Comparison of ENCODE assay signal across 26 mouse cellular contexts in the genomic region with DNA sequence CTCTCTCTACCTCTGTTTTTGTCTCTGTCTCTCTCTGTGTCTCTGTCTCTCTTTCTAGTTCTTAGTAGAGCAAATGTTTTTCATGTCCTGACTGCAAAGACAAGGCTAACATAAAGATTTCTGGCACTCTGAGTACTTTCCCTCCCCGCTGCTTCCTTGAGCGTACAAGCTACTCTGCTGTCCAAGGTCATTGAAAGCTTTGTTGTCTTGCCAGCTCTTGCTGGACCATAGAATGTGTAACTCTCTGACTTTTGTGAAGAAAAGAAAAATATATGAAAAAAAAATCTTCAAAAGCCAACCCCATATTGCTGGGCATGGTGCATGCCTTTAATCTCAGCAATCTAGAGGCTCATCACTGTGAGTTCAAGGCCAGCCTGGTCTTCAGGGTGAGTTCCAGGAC. TPM values are rescaled to one million over a fixed set of nuclear protein-coding genes. Genes with fewer than 3 reads are reported as not detected.
DNase-seq lines count a peak whose midpoint lies in the region; ATAC-seq and TF ChIP-seq lines count a peak whose summit lies in the region.
"Had no signal": no experiment of that assay in that cellular context is flagged by ENCODE, and none has a peak within 500 bp of the region (broad histone marks: within the 10 kb centered on the region; RNA-seq: fewer than 3 reads in every experiment).

No protein-coding gene starts in this region.

- no peak overlapping the region for H3K4me2 ChIP-seq in hindbrain, postnatal 0 days (ENCODE audit: low read depth, low read length)
- no peak overlapping the region for H3K4me2 ChIP-seq in lung, embryonic 16.5 days (ENCODE audit: low read depth, low read length)
- H3K4me2 ChIP-seq: embryonic facial prominence, embryonic 12.5 days; forebrain, embryonic 15.5 days; heart, embryonic 13.5 days; intestine, embryonic 15.5 days; limb, embryonic 13.5 days; liver, embryonic 11.5 days; midbrain, embryonic 13.5 days had no signal

- TF ChIP-seq CTCF in hindbrain, postnatal 0 days (IDR thresholded peaks at IDR 0.05; ENCODE audit: low read depth): no peak

- H3K4me3 ChIP-seq in hindbrain, postnatal 0 days (ENCODE audit: low read length): no peak overlapping the region
- no peak overlapping the region for H3K4me3 ChIP-seq in hindbrain, embryonic 10.5 days
- H3K4me3 ChIP-seq in lung, embryonic 16.5 days (ENCODE audit: low read length): no peak overlapping the region
- H3K4me3 ChIP-seq: embryonic facial prominence, embryonic 12.5 days; forebrain, embryonic 10.5 days; forebrain, embryonic 15.5 days; heart, embryonic 13.5 days; intestine, embryonic 15.5 days; layer of hippocampus, adult 2 months; limb, embryonic 13.5 days; midbrain, embryonic 13.5 days had no signal

- no peak overlapping the region for H3K9ac ChIP-seq in hindbrain, postnatal 0 days (replicated peaks; ENCODE audit: low read length)
- H3K9ac ChIP-seq in lung, embryonic 16.5 days (ENCODE audit: low read length): no peak overlapping the region
- H3K9ac ChIP-seq: embryonic facial prominence, embryonic 12.5 days; forebrain, embryonic 15.5 days; heart, embryonic 13.5 days; intestine, embryonic 15.5 days; limb, embryonic 13.5 days; midbrain, embryonic 13.5 days had no signal

- no peaks in the 10 kb centered on the region for H3K36me3 ChIP-seq in hindbrain, postnatal 0 days (ENCODE audit: insufficient read depth, low read length)
- H3K36me3 ChIP-seq in hindbrain, embryonic 10.5 days: no peaks in the 10 kb centered on the region
- no peaks in the 10 kb centered on the region for H3K36me3 ChIP-seq in lung, embryonic 16.5 days (ENCODE audit: control insufficient read depth, insufficient read depth, low read length)
- H3K36me3 ChIP-seq: embryonic facial prominence, embryonic 12.5 days; forebrain, embryonic 10.5 days; forebrain, embryonic 15.5 days; heart, embryonic 13.5 days; intestine, embryonic 15.5 days; limb, embryonic 13.5 days; midbrain, embryonic 13.5 days had no signal

- no peaks in the 10 kb centered on the region for H3K4me1 ChIP-seq in hindbrain, postnatal 0 days (ENCODE audit: insufficient read depth, low read length)
- 0 out of 2 replicates have a peak, but pooled peaks cover 4% of the 10 kb centered on the region for H3K4me1 ChIP-seq in hindbrain, embryonic 10.5 days (replicated peaks)
- H3K4me1 ChIP-seq in lung, embryonic 16.5 days (replicated peaks; ENCODE audit: control insufficient read depth, insufficient read depth, low read length): no peaks in the 10 kb centered on the region
- H3K4me1 ChIP-seq: embryonic facial prominence, embryonic 12.5 days; forebrain, embryonic 10.5 days; forebrain, embryonic 15.5 days; heart, embryonic 13.5 days; intestine, embryonic 15.5 days; limb, embryonic 13.5 days had no signal

- DNase-seq in hindbrain, postnatal 0 days (ENCODE audit: low spot score): peak; percentile 22
- no peak for DNase-seq in hindbrain, embryonic 10.5 days (ENCODE audit: low spot score)
- no peak for DNase-seq in lung, postnatal 4 days
- DNase-seq in adrenal gland, adult 8-10 months: peak; percentile 75
- peak; percentile 33 for DNase-seq in adrenal gland, postnatal 25 days
- no peak for DNase-seq in frontal cortex, postnatal 10 days (ENCODE audit: low spot score in 2 of 2)
- DNase-seq in cerebellum, postnatal 25 days: no peak
- DNase-seq: cerebellum, adult 8-10 months; cerebellum, postnatal 36 days; heart, postnatal 10 days; kidney, adult 2 months; kidney, postnatal 10 days; spleen, adult 18-20 months; thymus, postnatal 4 days had no signal

- H3K9me3 ChIP-seq in hindbrain, postnatal 0 days (ENCODE audit: low read length): no peaks in the 10 kb centered on the region
- H3K9me3 ChIP-seq in hindbrain, embryonic 10.5 days: no peaks in the 10 kb centered on the region
- no peaks in the 10 kb centered on the region for H3K9me3 ChIP-seq in lung, embryonic 16.5 days (ENCODE audit: control insufficient read depth, low read length)
- H3K9me3 ChIP-seq: embryonic facial prominence, embryonic 12.5 days; forebrain, embryonic 10.5 days; forebrain, embryonic 15.5 days; heart, embryonic 13.5 days; intestine, embryonic 15.5 days; limb, embryonic 13.5 days; midbrain, embryonic 13.5 days had no signal

- no peak for ATAC-seq in hindbrain, postnatal 0 days
- ATAC-seq in lung, embryonic 16.5 days (ENCODE audit: low read depth): peak; percentile 82
- ATAC-seq: CD4-positive, CD25-positive, alpha-beta regulatory T cell, adult 4 months; forebrain, embryonic 15.5 days; hindbrain, embryonic 16.5 days; intestine, embryonic 15.5 days; midbrain, embryonic 13.5 days had no signal

- no peak overlapping the region for H3K27ac ChIP-seq in hindbrain, postnatal 0 days
- no peak overlapping the region for H3K27ac ChIP-seq in hindbrain, embryonic 10.5 days
- no peak overlapping the region; the same call in 1 of the 2 replicates for H3K27ac ChIP-seq in lung, embryonic 16.5 days (ENCODE audit: low read length)
- H3K27ac ChIP-seq: embryonic facial prominence, embryonic 12.5 days; forebrain, embryonic 10.5 days; forebrain, embryonic 15.5 days; heart, embryonic 13.5 days; intestine, embryonic 15.5 days; layer of hippocampus, adult 2 months; limb, embryonic 13.5 days; midbrain, embryonic 13.5 days had no signal

- WGBS in hindbrain, postnatal 0 days: 52% methylated on average over 2 of the region's 2 CpGs
- WGBS in hindbrain, embryonic 10.5 days: 93% methylated on average over 2 of the region's 2 CpGs
- WGBS in lung, embryonic 16.5 days: 41% methylated on average over 2 of the region's 2 CpGs

- no peaks in the 10 kb centered on the region for H3K27me3 ChIP-seq in hindbrain, postnatal 0 days (ENCODE audit: insufficient read depth, low read length)
- H3K27me3 ChIP-seq in hindbrain, embryonic 10.5 days (ENCODE audit: insufficient read depth, poor library complexity, severe bottlenecking): no peaks in the 10 kb centered on the region
- no peaks in the 10 kb centered on the region for H3K27me3 ChIP-seq in lung, embryonic 16.5 days (ENCODE audit: control insufficient read depth, insufficient read depth, low read depth, low read length)
- H3K27me3 ChIP-seq: embryonic facial prominence, embryonic 12.5 days; forebrain, embryonic 15.5 days; heart, embryonic 13.5 days; intestine, embryonic 15.5 days; limb, embryonic 13.5 days; midbrain, embryonic 13.5 days had no signal

RNA-seq across cellular contexts. Expression of gene Trank1, which starts 12.9 kb away (rescaled TPM):
- total RNA-seq in hindbrain, postnatal 0 days (2014; rRNA removed): 42.8 and 49.0 TPM in 2 replicates
- 12.6 and 13.1 TPM in 2 replicates for polyA plus RNA-seq in hindbrain, postnatal 0 days (2015; fragmentation: Nextera tagmentation; extraction: Ambion mirVana)
- polyA plus RNA-seq in hindbrain, embryonic 10.5 days (2016; fragmentation: Nextera tagmentation; extraction: Ambion mirVana): 0.05 and 0.20 TPM in 2 replicates
- 0.18 TPM in 2 replicates for polyA plus RNA-seq in lung, embryonic 16.5 days (2015; fragmentation: Nextera tagmentation; extraction: Ambion mirVana)
- 100 to 1,000 TPM in 2 of 4 experiments, 10 to 100 TPM in 2; 44.9 to 312 (median 173) TPM for total RNA-seq in adrenal gland, adult 8-10 months (2022)
- 69.1 and 74.9 TPM in 2 replicates for total RNA-seq in adrenal gland, postnatal 25 days (2021)
- polyA plus RNA-seq: CD4-positive, CD25-positive, alpha-beta regulatory T cell, adult 4 months had no signal

RNA-seq across cellular contexts. Expression of gene Epm2aip1, which starts 26.9 kb away (rescaled TPM):
- total RNA-seq in hindbrain, postnatal 0 days (2014; rRNA removed): 73.1 and 81.4 TPM in 2 replicates
- polyA plus RNA-seq in hindbrain, postnatal 0 days (2015; fragmentation: Nextera tagmentation; extraction: Ambion mirVana): 34.4 and 36.0 TPM in 2 replicates
- 25.1 and 26.1 TPM in 2 replicates for polyA plus RNA-seq in hindbrain, embryonic 10.5 days (2016; fragmentation: Nextera tagmentation; extraction: Ambion mirVana)
- 24.2 and 24.4 TPM in 2 replicates for polyA plus RNA-seq in lung, embryonic 16.5 days (2015; fragmentation: Nextera tagmentation; extraction: Ambion mirVana)
- 10 to 100 TPM; 53.3 to 64.1 (median 57.7) TPM for total RNA-seq in adrenal gland, adult 8-10 months (2022)
- total RNA-seq in adrenal gland, postnatal 25 days (2021): 48.5 and 61.5 TPM in 2 replicates

RNA-seq across cellular contexts. Expression of gene Mlh1, which starts 27.0 kb away (rescaled TPM):
- total RNA-seq in hindbrain, postnatal 0 days (2014; rRNA removed): 16.1 and 24.0 TPM in 2 replicates
- 16.0 and 19.4 TPM in 2 replicates for polyA plus RNA-seq in hindbrain, postnatal 0 days (2015; fragmentation: Nextera tagmentation; extraction: Ambion mirVana)
- 41.0 and 49.0 TPM in 2 replicates for polyA plus RNA-seq in hindbrain, embryonic 10.5 days (2016; fragmentation: Nextera tagmentation; extraction: Ambion mirVana)
- 35.0 and 37.3 TPM in 2 replicates for polyA plus RNA-seq in lung, embryonic 16.5 days (2015; fragmentation: Nextera tagmentation; extraction: Ambion mirVana)
- 10 to 100 TPM; 14.7 to 31.2 (median 24.7) TPM for total RNA-seq in adrenal gland, adult 8-10 months (2022)
- 26.5 and 28.1 TPM in 2 replicates for total RNA-seq in adrenal gland, postnatal 25 days (2021)

Comparison
In these comparisons a context has a peak if more than half of its experiments do, and no peak if none do; other contexts are left out.
1. DNase-seq: peak in hindbrain, postnatal 0 days (single experiment), adrenal gland, adult 8-10 months (single experiment) and adrenal gland, postnatal 25 days (single experiment); none in hindbrain, embryonic 10.5 days (single experiment), lung, postnatal 4 days (0 of 2), frontal cortex, postnatal 10 days (0 of 2) and cerebellum, postnatal 25 days (0 of 2).